Mouse (Mus musculus) erythroblast, adult 5-6 weeks (primary cell): ENCODE measurements around the gene Git2. TPM values are rescaled to one million over a fixed set of nuclear protein-coding genes. Genes with fewer than 3 reads are reported as not detected.

Source experiments
- ATAC-seq: replicated peaks from 2 replicates; pipeline ENCODE4 v1.8.0; 2016; ENCODE audit warnings: moderate number of reproducible peaks, mild to moderate bottlenecking, moderate TSS enrichment, inconsistent platforms; ENCODE audit not compliant: poor library complexity, low FRiP score, severe bottlenecking
- total RNA-seq, 2 experiments: library from RNA; stranded (forward) in 1 of 2; stranded (reverse) in 1 of 2; fragments of 150-400 nt in 1 of 2; fragments of 200-764, 138-1000 nt in 1 of 2; gene quantifications; 2 replicates each; pipeline versions ENCODE4 v1.2.3 to v1.2.4; 2015 to 2017; ENCODE audit warnings: low replicate concordance in 2 of 2

Git2 gene
- total RNA-seq, 2 experiments from 2014 or later: 20.7 to 70.1 TPM

DNA sequence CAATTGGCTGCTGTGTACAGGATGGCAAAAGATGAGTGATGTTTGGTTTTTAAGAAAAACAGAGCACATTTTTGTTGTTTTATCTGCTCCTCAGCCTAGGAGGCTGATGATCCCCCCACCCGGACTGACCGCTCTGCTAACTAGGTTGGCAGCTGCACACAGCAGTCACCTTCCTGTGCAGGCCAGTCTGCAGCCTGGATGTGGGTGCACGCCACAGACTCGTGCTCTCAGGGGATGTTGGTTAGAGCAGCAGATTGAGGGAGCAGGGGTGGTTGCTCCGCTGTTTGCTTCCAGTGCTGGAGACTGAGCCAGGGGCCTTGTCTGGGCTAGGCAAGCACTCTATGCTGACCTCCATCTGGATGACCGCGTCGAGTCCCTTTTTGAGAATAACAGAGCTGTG lies 5.5 kb downstream of the Git2 start:
- no peak for ATAC-seq

DNA sequence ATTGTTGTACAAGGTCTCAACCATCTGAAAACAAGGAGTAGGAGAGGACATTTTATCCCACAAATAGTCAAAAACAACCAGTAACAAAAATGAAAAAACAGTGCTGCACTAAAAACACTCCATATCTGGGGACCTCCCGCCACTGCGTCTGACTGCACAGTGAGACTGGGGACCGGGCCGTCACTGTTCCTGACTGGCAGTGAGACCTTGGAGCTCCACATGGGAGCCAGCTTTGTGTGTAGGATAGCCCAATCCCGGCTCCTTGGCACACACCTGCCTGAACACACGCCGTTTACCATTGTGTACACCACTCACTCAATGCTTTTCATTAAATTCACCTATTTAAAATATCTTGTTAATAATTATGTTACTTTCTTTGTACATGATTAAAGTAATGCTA lies 8.1 kb downstream of the Git2 start:
- ATAC-seq: no peak

DNA sequence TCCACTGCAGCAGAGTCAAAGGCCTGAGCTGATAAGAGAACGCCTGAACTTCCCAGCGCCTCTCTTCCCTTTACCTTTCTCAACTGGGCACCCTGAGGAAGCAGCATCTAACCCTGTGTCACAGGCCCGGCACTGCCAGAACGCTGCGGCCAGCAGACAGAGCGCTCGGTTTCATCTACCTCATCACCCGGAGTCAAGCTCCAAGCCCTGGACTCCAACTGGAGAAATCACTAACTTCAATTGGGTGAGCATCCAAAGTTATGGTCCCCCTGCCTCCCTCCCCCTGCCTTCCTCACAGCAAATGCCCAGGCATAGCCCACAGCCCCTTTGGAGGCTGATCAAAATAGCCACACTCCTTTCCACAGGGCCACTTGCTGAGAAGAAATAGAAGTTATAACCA lies 8.6 kb downstream of the Git2 start:
- ATAC-seq: no peak

- no peak for ATAC-seq
These were observed 10.2 kb downstream of the Git2 start for GRCm38 (mm10) chr5:114764812-114765735.

DNA sequence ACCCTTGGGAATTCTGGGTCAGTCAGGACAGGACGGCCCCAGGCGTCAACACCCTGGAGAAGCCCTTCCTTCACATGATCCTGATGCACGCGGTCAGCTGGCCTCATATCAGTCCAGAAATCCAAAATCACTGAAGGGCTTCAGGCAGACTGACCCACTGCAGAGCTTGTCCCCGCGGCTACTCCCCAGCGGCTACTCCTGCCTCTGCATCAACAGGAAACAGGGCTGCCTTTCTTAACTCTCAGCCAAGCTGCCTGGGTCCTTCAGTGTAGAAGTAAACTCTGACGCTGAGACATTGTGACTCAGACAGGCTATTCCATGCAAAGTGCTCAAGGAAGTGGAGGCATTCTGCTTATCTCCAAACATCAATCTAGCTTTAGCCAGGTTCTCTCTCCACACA lies 13.3 kb downstream of the Git2 start:
- no peak for ATAC-seq

DNA sequence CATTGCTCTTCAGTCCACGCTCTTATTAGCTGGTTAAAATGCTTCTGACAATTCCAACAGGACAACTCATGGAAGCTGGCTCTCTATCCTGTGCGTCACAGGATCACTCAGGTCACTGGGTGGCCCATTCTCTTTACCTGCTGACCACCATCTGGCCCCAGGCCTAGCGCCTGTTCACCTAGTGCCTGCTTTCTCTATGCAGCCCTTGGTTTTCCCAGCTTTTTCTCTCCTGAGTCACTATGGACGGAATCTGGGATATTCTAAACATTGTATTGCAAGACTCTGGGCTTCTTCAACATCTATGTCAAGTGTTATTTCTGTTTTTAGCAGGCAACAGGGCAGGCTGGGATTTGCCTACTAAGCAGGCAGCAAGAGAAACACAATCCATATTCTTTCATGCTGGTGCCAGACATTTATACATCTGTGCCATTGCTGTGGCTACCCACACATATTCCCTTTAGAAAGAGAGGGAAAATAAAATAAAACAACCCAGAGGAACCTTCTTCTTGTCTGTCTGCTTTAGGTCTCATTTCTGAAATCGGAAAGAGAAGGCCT lies 15.7 kb downstream of the Git2 start:
- ATAC-seq: no peak

- ATAC-seq: no peak
These were observed 21.9 kb downstream of the Git2 start for GRCm38 (mm10) chr5:114753384-114753783.

- ATAC-seq: no peak
These were observed 22.9 kb downstream of the Git2 start for GRCm38 (mm10) chr5:114752397-114752796.

- ATAC-seq: no peak
These were observed 25.0 kb downstream of the Git2 start for GRCm38 (mm10) chr5:114750325-114750724.

DNA sequence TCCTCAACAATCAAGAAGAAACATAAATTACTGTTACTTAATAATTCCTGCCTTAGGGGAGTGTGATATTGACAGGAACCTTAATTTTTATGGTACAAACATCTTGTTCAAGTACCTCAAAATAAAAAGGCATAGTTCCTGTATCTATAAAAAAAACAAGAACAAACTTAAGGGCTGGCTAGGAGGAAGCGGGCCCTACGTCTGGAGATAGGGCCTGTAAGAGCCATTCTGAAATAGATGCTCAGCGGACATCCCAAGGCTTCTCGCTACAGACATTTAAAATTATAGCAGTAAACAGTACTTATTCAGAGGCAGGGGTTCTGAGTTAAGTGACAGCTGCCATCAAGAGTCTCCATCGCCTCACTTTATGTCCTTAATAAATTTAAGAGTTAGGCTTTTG lies 27.8 kb downstream of the Git2 start:
- ATAC-seq: no peak

GRCm38 (mm10) chr5:114746886-114747285 lies 28.4 kb downstream of the Git2 start:
- no peak for ATAC-seq

DNA sequence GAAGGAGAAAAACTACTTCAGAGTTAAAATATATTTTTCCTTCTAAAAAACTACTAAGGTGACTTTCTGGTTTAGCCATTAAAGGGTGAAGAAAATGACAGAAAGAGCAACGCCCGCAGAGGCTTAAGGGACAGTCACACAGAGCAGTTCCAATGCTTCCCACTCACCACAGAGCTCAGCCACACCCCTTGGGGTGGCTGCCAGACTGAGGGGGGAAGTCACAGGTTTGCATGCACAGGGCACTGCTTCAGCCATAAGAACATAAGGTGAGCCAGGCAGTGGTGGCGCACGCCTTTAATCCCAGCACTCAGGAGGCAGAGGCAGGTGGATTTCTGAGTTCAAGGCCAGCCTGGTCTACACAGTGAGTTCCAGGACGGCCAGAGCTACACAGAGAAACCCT lies 29.7 kb downstream of the Git2 start:
- no peak for ATAC-seq

GRCm38 (mm10) chr5:114743697-114744090 lies 31.6 kb downstream of the Git2 start:
- ATAC-seq: no peak

DNA sequence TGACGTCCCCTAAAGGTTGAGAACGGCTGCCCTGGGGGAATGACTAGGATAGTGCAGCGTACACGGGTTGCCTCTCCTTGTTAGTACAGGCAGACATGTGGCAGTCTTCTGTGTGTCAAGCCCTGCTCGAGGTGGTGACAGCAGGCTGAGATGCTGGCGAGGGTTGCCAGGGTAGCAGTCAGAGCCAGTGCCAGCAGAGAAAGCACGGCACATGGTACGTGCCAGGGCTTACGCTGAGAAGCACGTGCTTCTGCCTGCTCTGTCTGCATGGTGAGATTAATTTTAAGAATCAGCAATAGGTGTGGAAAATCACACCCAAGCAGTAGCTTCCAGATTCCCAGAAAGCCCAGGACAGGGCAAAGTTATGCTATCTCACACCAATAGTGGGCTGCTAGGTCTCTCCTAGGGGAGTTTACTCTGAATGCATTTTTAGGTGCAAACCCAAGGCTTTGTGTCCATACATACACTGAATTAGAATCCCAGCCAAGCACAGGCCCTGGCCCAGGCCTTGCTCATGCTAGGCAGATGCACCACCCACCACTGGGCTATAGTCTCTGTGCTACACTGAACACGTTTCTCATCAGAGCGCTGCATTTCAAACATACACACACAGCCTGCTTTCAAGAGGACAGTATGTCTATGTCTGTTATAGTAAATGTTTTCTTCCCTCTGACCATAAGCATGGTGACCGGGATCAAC lies 32.2 kb downstream of the Git2 start:
- ATAC-seq: no peak

GRCm38 (mm10) chr5:114742572-114742971 lies 32.7 kb downstream of the Git2 start:
- ATAC-seq: no peak

DNA sequence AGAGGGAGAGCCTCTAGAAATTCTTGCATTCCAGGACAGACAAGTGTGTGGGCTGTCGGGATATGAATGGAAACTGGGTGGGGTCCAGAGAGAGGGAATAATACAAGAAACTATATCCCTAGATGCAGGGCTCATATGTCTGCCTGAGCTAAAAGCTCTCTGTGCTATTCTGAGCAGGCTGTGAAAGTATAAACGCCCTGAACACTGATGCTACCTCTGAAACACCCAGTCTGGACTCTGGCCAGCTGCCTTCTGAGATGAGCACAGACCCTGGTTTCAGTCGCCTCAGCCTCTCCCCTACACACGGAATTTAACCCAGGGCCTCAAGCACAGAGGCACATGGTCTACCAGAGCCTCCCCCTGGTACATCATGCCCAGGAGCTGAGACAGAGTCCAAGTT lies 34.7 kb downstream of the Git2 start:
- no peak for ATAC-seq

GRCm38 (mm10) chr5:114738707-114739241 lies 36.5 kb downstream of the Git2 start:
- no peak for ATAC-seq

- ATAC-seq: no peak
These were observed 38.0 kb downstream of the Git2 start for GRCm38 (mm10) chr5:114737090-114737887.

DNA sequence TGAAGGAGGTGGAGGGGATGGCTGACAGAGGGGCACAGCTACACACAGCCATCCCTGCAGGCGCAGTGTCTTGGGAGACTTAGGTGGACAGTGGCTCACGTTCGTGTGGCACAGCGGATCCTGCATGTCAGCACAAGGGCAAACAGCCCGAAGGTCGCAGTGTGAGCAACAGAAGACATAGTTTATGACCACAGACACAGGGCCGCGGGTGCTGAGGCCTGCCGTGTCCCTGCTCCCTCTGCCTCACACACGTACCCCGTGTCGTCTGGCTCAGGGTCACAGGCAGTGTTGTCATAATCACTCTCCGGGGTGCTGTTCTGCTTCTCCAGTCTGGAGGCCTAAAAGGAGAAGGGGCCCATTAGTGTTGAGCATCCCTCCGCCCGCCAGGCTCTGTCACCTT lies 41.7 kb downstream of the Git2 start:
- no peak for ATAC-seq

GRCm38 (mm10) chr5:114731969-114732368 lies 43.3 kb downstream of the Git2 start:
- no peak for ATAC-seq
